Mouse (Mus musculus): Measurements from ENCODE around the gene Pou2af1.

Gene Pou2af1

GRCm38 (mm10) chr9:51225636-51226166 is 12.2 kb downstream of the Pou2af1 start:
- no peak for DNase-seq (ENCODE audit: low spot score)

GRCm38 (mm10) chr9:51230701-51231389 is 17.3 kb downstream of the Pou2af1 start:
- no peak for DNase-seq (ENCODE audit: low spot score)

- no peak for DNase-seq (ENCODE audit: low spot score)
Observed at GRCm38 (mm10) chr9:51232163-51232562, 18.7 kb downstream of the Pou2af1 start.

- no peak for DNase-seq (ENCODE audit: low spot score)
Observed at GRCm38 (mm10) chr9:51238741-51239385, 25.4 kb downstream of the Pou2af1 start.

- DNase-seq (ENCODE audit: low spot score), result no peak
Observed at GRCm38 (mm10) chr9:51256780-51257502, 43.4 kb downstream of the Pou2af1 start.

- DNase-seq (ENCODE audit: low spot score), result no peak
Observed at GRCm38 (mm10) chr9:51258426-51258825, 44.9 kb downstream of the Pou2af1 start.

GRCm38 (mm10) chr9:51268852-51269251 is 55.3 kb downstream of the Pou2af1 start:
- DNase-seq (ENCODE audit: low spot score), result no peak

- DNase-seq (ENCODE audit: low spot score), result no peak
Observed at GRCm38 (mm10) chr9:51271073-51271472, 57.6 kb downstream of the Pou2af1 start.

- DNase-seq (ENCODE audit: low spot score), result no peak
Observed at GRCm38 (mm10) chr9:51272102-51272501, 58.6 kb downstream of the Pou2af1 start.

GRCm38 (mm10) chr9:51273581-51274154 is 60.2 kb downstream of the Pou2af1 start:
- no peak for DNase-seq (ENCODE audit: low spot score)

GRCm38 (mm10) chr9:51274678-51275077 is 61.2 kb downstream of the Pou2af1 start:
- peak; percentile 63 for DNase-seq (ENCODE audit: low spot score)

- no peak for DNase-seq (ENCODE audit: low spot score)
Observed at GRCm38 (mm10) chr9:51277834-51278498, 64.5 kb downstream of the Pou2af1 start.

- peak; percentile 88 for DNase-seq (ENCODE audit: low spot score)
Observed at GRCm38 (mm10) chr9:51278500-51279381, 65.2 kb downstream of the Pou2af1 start, which contains the start of gene Colca2. Gene Colca2, minus strand, starts transcription at chr9:51278569.

- DNase-seq (ENCODE audit: low spot score), result peak; percentile 64
Observed at GRCm38 (mm10) chr9:51286079-51286478, 72.6 kb downstream of the Pou2af1 start.

Data from lung, postnatal 25 days (tissue).